Mouse (Mus musculus) liver, embryonic 14 days (tissue): ENCODE measurements around the gene Sfswap. TPM values are rescaled to one million over a fixed set of nuclear protein-coding genes. Genes with fewer than 3 reads are reported as not detected.

Experiments
- polyA plus RNA-seq: library from polyadenylated mRNA; depleted of rRNA; stranded (reverse); fragments of >200 nt; gene quantifications from 2 replicates; pipeline ENCODE4 v1.2.3, GENCODE M21; 2012; rRNA removed

Sfswap gene
- polyA plus RNA-seq, result 27.6 and 28.4 TPM in 2 replicates

DNA sequence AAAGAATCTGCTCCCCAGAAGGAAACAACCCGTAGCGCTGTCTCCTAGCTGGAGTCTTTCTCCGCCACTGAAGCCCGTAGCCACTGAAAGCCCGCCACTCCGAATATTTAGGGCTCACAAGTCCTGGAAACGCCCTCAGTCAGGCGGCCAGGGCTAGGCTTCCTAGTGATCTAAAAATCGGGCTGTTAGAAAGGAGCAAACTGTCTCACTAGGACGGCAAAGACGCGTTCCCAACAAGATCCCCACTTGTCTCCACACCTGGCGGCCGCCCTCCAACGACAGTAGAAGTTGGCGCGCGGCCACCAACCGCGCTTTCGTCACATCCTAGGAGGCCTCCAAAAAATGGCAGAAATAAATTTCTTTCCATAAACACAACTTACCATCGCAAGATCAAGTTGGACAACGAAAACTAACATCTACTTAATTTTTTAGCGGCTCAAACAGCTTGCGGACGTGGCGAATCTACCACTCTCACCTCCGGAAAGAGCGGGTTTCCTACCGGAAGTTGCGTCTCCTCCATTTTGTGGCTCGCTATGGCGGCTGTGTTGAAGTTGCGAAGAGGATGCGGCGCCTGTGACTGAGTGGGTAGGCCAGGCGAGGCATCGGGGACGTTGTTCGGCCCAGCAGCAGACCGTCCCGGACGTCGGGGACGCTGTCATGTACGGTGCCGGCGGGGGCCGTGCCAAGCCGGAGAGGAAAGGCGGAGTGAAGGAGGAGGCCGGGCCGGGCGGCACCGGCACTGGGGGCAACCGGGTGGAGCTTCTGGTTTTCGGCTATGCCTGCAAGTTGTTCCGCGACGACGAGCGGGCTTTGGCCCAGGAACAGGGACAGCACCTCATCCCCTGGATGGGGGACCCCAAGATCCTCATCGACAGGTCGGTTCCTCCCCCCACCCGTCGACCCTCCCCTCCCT is at the start of gene Sfswap:
Sfswap (plus strand) TSS at position 500 of the 913 bp plus-strand sequence.

DNA sequence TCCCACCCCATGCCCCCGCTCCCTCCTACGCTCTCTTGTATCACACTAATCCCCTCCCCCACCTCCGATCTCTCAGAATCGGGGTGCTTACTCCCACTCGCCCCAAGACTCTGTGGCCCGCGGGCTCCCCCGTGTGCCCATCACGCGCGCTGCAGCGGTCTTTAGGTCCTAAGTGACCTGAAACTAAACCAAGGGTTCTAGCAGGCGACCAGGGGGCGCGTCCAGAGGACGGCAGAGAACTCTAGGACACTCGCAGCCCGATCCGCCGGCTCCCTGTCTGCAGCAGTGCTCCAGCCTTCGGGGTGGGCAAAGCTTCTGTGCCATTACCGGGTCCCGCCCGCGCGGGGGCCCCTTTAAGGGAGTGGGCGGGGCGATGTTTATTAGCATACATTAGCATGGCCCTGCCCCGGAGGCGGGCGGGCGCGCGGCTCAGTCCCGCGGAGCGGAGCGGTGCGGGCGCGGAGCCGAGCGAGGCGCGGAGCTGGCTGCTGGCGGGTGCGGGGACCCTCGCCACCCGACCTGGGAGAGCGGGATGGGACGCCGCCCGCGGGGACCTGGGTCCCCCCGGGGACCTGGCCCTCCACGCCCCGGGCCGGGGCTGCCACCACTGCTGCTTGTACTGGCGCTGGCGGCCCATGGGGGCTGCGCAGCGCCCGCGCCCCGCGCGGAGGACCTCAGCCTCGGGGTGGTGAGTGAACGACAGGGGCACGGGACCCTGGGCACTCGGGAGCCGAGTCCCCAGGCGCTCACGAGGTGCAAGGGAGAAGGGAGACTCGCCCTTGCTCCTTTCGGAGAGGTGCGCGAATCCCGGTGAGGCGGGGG is 83.0 kb downstream of the Sfswap start, which contains the start of gene Mmp17:
Mmp17 (plus strand) TSS at position 409 of the 822 bp plus-strand sequence.

Other genes starting within 250 kb of the Sfswap start
- 0.19 and 0.21 TPM in 2 replicates for gene Mmp17, start 82.9 kb downstream of the Sfswap start, polyA plus RNA-seq
- gene Zfp11, start 168.9 kb downstream of the Sfswap start, polyA plus RNA-seq, result 0.77 and 0.82 TPM in 2 replicates
- gene Sept14, start 207.3 kb downstream of the Sfswap start, polyA plus RNA-seq, result not detected in 2 replicates
- 50.8 and 63.4 TPM in 2 replicates for gene Mrps17, start 214.3 kb downstream of the Sfswap start, polyA plus RNA-seq
- gene Nipsnap2, start 223.8 kb downstream of the Sfswap start, polyA plus RNA-seq, result 14.4 and 16.4 TPM in 2 replicates